Mouse (Mus musculus): ENCODE results near the gene Hrasls.

Hrasls gene

GRCm38 (mm10) chr16:29209605-29210411 is at the start of gene Hrasls:
Gene Hrasls, plus strand, starts transcription at chr16:29209695.
- no peak for DNase-seq (ENCODE audit: low read depth)

GRCm38 (mm10) chr16:29162271-29162670 is 47.2 kb upstream of the Hrasls start:
- DNase-seq (ENCODE audit: low read depth): no peak

GRCm38 (mm10) chr16:29167051-29167450 is 42.4 kb upstream of the Hrasls start:
- DNase-seq (ENCODE audit: low read depth): no peak

GRCm38 (mm10) chr16:29171741-29172140 is 37.8 kb upstream of the Hrasls start:
- no peak for DNase-seq (ENCODE audit: low read depth)

DNA sequence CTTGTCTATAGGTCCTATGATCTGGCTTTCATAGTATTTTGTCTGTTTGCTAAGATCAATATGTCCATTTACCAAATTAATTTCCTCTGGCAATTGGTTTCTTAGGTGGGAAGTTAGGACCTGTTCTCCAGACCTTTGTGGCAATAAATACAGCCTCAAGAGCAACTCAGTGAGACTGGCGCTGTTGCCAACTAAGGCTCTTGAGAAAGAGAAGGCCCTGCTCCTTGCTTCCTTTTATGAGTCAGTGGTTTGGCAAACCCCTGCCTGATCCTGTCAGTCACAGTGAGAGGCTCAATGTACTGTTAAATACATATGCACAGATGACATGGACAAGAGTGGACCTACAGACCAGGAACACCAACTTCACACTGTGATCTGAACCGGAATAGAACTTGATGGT is 36.3 kb upstream of the Hrasls start:
- no peak for DNase-seq (ENCODE audit: low read depth)

DNA sequence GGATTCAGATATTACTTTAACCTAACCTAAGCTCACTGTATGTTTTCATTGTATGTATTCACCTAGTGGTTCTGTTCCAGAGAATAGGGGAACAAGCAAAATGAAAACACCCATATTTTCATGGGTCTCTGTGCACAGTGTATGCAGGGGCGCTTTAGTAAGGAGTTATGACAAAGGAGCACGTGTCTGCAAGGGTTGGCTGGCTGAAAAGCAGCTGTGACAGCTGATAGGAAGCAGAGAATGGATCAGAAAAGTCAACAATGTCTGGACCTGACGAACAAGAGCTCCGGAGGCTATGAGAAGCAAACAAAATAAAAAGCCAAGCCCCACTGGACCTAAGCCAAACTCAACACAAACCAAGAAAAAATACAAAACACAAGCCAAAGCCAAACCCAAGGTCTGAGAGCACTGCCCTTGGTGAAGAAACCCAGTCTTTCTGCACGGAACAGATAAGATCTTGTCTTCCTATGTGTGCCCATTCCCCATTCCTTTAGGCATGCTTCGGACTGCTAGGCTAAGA is 34.6 kb upstream of the Hrasls start:
- DNase-seq (ENCODE audit: low read depth): peak; percentile 40

- DNase-seq (ENCODE audit: low read depth): no peak
Measured at GRCm38 (mm10) chr16:29192911-29193310, 16.6 kb upstream of the Hrasls start.

DNA sequence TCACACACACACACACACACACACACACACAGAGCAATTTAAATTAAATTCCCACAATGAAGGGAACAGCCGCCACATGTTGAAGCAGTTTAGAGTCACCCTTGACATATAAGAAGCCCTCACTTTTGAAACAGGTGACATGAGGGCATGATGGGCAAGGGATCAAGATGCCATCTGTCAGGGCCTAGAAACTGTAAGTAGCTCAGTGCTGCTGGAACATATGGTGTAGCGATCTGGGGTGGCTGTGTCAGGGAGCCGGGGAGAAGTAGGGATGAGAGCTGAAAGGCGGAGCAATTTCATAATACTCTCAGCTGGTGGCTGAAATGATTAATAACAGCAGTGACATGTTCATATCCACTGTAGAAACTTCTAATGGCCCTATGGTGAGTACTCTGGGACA is 15.5 kb upstream of the Hrasls start:
- no peak for DNase-seq (ENCODE audit: low read depth)

GRCm38 (mm10) chr16:29195156-29195555 is 14.3 kb upstream of the Hrasls start:
- DNase-seq (ENCODE audit: low read depth): no peak

- no peak for DNase-seq (ENCODE audit: low read depth)
Measured at GRCm38 (mm10) chr16:29198461-29198860, 11.0 kb upstream of the Hrasls start.

- no peak for DNase-seq (ENCODE audit: low read depth)
Measured at GRCm38 (mm10) chr16:29201146-29201545, 8.3 kb upstream of the Hrasls start.

DNA sequence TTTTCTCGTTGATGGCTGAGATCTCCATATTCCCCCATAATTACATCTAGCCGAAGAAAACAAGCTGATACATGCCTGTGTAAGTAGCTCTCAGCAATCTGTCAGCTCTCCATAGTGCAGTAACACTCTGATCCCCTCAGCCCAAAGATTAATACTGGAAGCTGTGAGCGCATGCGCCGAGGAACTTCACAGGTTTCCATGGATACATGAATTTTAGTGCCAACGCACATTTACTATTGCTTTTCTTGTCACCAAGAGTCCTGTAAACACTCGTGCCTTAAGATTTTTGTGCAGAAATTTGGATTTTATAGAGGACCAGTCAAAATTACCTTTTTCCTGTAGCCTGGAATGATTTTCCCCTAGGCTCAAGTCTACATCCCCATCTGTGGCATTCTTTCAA is 4.6 kb upstream of the Hrasls start:
- no peak for DNase-seq (ENCODE audit: low read depth)

- DNase-seq (ENCODE audit: low read depth): no peak
Measured at GRCm38 (mm10) chr16:29205581-29205980, 3.9 kb upstream of the Hrasls start.

- DNase-seq (ENCODE audit: low read depth): no peak
Measured at GRCm38 (mm10) chr16:29208841-29209240, 654 bp upstream of the Hrasls start.

DNA sequence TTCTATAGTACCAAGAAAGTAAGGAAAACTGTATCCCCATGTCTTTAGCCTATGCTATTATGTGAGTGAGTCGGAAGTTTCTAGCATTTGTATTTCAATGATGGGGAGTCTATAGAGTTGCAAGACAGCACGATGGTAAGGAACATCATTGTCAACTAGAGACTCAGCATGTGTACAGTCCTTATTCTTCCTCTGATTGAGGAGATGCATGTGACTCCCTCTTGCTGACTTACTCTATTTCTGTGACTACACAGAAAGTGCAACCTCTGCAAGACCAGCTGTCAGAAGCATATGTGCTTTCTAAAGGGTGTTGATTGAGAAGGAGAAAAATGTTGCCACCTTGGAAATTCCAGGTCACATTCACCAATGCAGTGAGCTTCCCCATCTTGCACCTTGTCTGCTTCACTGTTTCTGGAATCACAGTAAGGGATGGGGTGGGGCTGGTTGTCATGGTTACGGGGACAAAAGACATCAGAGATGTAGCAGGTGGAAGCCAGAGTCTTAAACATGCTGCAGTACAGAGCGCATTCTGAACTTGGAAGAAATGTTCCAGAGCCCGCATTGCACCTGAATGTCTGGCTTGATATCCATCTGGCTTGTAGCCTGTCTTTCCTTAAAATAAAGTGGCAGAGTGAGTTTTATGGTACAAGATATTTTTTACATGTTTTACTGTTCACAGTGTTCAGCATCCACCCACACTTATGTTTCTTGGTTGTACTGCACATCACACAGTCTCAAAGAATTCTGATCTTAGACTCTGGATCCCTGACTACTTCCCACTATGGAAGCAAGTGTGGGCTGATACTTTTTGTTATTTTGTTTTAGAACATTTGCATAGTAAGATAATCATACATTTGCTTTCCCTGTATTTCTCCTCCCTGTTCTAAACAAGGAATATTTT is 7.2 kb downstream of the Hrasls start:
- DNase-seq (ENCODE audit: low read depth): no peak

DNA sequence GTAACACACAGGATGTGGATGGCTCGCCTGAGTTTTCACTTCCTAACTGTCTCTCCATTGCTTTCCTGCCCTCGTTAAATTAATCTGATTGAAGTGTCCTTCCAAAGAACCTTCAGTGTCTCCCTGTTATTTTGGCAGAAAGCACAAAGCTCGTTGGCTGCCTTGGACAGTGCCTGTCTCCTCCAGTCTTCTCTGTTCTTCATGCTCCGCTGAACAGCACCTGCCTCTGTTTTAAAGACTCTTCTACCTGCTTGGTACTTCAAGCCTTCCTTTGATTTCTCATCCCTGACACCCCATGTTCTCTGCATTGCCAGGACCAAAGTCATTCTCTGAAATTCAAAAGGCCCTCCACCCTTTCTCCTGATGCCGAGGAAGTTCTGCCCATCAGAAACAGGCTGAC is 26.5 kb downstream of the Hrasls start:
- DNase-seq (ENCODE audit: low read depth): no peak

DNA sequence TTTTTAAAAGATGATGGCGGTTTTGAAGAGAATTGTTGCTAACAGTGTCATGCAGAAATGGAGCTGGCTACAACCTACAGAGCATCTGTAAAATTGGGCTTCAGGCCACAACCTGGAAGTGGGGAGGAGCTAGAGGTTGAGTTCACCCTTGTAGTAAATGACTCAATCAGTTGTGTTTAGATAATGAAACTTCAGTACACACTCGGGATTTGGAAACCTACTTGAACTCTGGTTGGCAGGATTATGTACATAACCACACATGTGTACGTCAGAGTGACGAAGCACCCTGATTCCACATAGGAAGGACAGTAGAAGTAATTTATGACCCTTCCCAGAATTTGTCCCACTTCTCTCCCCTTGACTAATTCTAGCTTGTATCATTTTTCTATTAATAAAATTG is 44.8 kb downstream of the Hrasls start:
- DNase-seq (ENCODE audit: low read depth): peak; percentile 1

Data from NIH3T3 (cell line).